Mouse (Mus musculus) bone marrow, adult 2 months (tissue): ENCODE results near the gene Dpy30.

ENCODE experiments used
- CTCF ChIP-seq: fragments of 200-500 bp; IDR thresholded peaks from 2 replicates; pipeline ENCODE4 v1.5.1; 2011; ENCODE audit warnings: low read length, control low read depth; ENCODE audit not compliant: control insufficient read depth, insufficient read depth
- POLR2A ChIP-seq: fragments of 200-500 bp; IDR thresholded peaks from 2 replicates; pipeline ENCODE4 v1.6.1; 2011; ENCODE audit warnings: low read depth, mild to moderate bottlenecking, control low read depth, low read length, borderline replicate concordance; ENCODE audit not compliant: control insufficient read depth

DNA sequence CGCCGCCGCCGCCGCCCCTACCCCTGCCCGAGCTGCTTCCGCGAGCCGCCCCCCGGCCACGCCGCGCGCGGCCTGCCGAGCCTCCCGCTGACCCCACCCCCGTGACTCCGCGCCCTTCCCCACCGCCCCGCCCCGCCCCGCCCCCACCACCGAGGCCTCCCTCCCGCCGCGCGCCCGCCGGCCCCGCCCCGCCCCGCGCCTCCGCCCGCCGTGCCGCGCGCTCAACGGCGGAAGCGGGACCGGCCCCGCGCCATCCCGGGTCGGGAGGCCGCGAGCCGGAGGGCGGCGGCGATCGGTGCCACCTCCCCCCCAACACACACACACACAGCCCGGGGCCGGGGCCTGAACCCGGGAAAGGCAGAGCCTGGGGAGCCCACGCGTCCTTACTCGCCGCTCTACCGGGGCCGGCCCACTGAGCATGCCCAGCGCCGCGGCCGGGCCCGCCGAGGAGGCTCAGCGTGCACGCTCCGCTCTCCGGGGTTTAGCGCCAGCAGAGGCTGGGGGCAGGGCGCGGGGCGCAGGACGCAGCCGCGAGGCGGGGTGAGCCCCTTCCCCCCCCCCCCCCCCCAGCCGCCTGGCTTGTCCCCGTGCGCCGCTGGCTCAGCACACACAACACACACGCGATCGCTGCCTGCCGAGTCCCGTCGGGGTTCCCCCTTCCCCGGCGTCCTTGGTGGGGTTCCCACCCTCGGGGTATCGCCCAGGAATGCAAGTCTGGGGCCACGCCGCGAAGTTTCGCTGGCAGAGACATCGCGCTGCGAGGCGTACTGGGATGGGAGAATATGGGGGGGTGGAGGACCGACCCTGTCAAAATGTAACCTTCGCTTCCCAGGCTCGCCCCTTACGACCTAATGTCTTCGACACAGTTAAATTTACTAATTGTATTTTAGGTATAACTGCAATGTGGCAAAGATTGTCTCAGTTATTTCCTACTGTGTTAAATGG lies 28.4 kb downstream of the Dpy30 start, which contains the start of gene Memo1:
- TF ChIP-seq POLR2A (peak; percentile 59; the same call in 1 of the 2 replicates), CTCF (no peak)
